Mouse (Mus musculus): ENCODE measurements around the gene Accsl. TPM values are rescaled to one million over a fixed set of nuclear protein-coding genes. Genes with fewer than 3 reads are reported as not detected.

The Accsl gene
- polyA plus RNA-seq, 1 experiment from 2014 or later = 0.08 TPM

- Histone ChIP-seq H3K4me2 (no peak overlapping the region), H3K4me1 (replicated peaks) (peaks cover 36% of the 10 kb centered on the region), H3K9me3 (no peaks in the 10 kb centered on the region), H3K9ac (no peak overlapping the region), H3K36me3 (no peaks in the 10 kb centered on the region), H3K4me3 (no peak overlapping the region), H3K27ac (replicated peaks) (no peak overlapping the region), H3K27me3 (no peaks in the 10 kb centered on the region)
- no peak for ATAC-seq (ENCODE audit: low read depth)
- 93% methylated on average over 7 of the region's 7 CpGs for WGBS
Measured at GRCm38 (mm10) chr2:93889071-93889470, 20.1 kb upstream of the Accsl start.

- H3K4me3 ChIP-seq = no peak overlapping the region
- H3K9me3 ChIP-seq = no peaks in the 10 kb centered on the region
- no peak for ATAC-seq (ENCODE audit: low read depth)
- no peak overlapping the region for H3K9ac ChIP-seq
- no peak overlapping the region for H3K4me2 ChIP-seq
- peaks cover 36% of the 10 kb centered on the region for H3K4me1 ChIP-seq (replicated peaks)
- H3K27ac ChIP-seq (replicated peaks) = no peak overlapping the region
- 86% methylated on average over 6 of the region's 6 CpGs for WGBS
- no peaks in the 10 kb centered on the region for H3K36me3 ChIP-seq
- no peaks in the 10 kb centered on the region for H3K27me3 ChIP-seq
Measured at GRCm38 (mm10) chr2:93888366-93888765, 19.4 kb upstream of the Accsl start.

GRCm38 (mm10) chr2:93887273-93887672 lies 18.3 kb upstream of the Accsl start:
- Histone ChIP-seq H3K4me3 (no peak overlapping the region), H3K4me1 (replicated peaks) (peaks cover 29% of the 10 kb centered on the region), H3K4me2 (no peak overlapping the region), H3K27ac (replicated peaks) (no peak overlapping the region), H3K36me3 (no peaks in the 10 kb centered on the region), H3K9ac (no peak overlapping the region), H3K9me3 (no peaks in the 10 kb centered on the region), H3K27me3 (no peaks in the 10 kb centered on the region)
- 63% methylated on average over 11 of the region's 11 CpGs for WGBS
- no peak for ATAC-seq (ENCODE audit: low read depth)

GRCm38 (mm10) chr2:93886013-93886794 lies 17.2 kb upstream of the Accsl start:
- WGBS = 71% methylated on average over 10 of the region's 10 CpGs
- Histone ChIP-seq H3K27ac (replicated peaks) (no peak overlapping the region), H3K4me2 (no peak overlapping the region), H3K36me3 (no peaks in the 10 kb centered on the region), H3K27me3 (no peaks in the 10 kb centered on the region), H3K9me3 (no peaks in the 10 kb centered on the region), H3K4me3 (no peak overlapping the region), H3K9ac (no peak overlapping the region), H3K4me1 (replicated peaks) (peaks cover 19% of the 10 kb centered on the region)
- ATAC-seq (ENCODE audit: low read depth) = no peak

GRCm38 (mm10) chr2:93883066-93883465 lies 14.1 kb upstream of the Accsl start:
- no peak overlapping the region for H3K4me3 ChIP-seq
- no peak overlapping the region for H3K4me2 ChIP-seq
- 59% methylated on average over 5 of the region's 5 CpGs for WGBS
- H3K27ac ChIP-seq (replicated peaks) = no peak overlapping the region
- peaks cover 5% of the 10 kb centered on the region; the same call in 1 of the 2 replicates for H3K4me1 ChIP-seq (replicated peaks)
- H3K9ac ChIP-seq = no peak overlapping the region
- no peak for ATAC-seq (ENCODE audit: low read depth)
- H3K36me3 ChIP-seq = no peaks in the 10 kb centered on the region
- H3K9me3 ChIP-seq = no peaks in the 10 kb centered on the region
- no peaks in the 10 kb centered on the region for H3K27me3 ChIP-seq

GRCm38 (mm10) chr2:93881640-93882367 lies 12.8 kb upstream of the Accsl start:
- no peak overlapping the region for H3K4me3 ChIP-seq
- H3K27me3 ChIP-seq = no peaks in the 10 kb centered on the region
- H3K9me3 ChIP-seq = no peaks in the 10 kb centered on the region
- no peak for ATAC-seq (ENCODE audit: low read depth)
- H3K4me1 ChIP-seq (replicated peaks) = no peaks in the 10 kb centered on the region; the same call in 1 of the 2 replicates
- H3K36me3 ChIP-seq = no peaks in the 10 kb centered on the region
- no peak overlapping the region for H3K4me2 ChIP-seq
- no peak overlapping the region for H3K9ac ChIP-seq
- no peak overlapping the region for H3K27ac ChIP-seq (replicated peaks)
- WGBS = 85% methylated on average over 9 of the region's 9 CpGs

GRCm38 (mm10) chr2:93880981-93881380 lies 12.0 kb upstream of the Accsl start:
- Histone ChIP-seq H3K27ac (replicated peaks) (no peak overlapping the region), H3K27me3 (no peaks in the 10 kb centered on the region), H3K4me3 (no peak overlapping the region), H3K9ac (no peak overlapping the region), H3K4me2 (no peak overlapping the region), H3K4me1 (replicated peaks) (no peaks in the 10 kb centered on the region; the same call in 1 of the 2 replicates), H3K36me3 (no peaks in the 10 kb centered on the region), H3K9me3 (no peaks in the 10 kb centered on the region)
- ATAC-seq (ENCODE audit: low read depth) = no peak
- WGBS = 86% methylated on average over 3 of the region's 3 CpGs

- WGBS = 64% methylated on average over 8 of the region's 8 CpGs
- Histone ChIP-seq H3K9me3 (no peaks in the 10 kb centered on the region), H3K27me3 (no peaks in the 10 kb centered on the region), H3K4me2 (no peak overlapping the region), H3K27ac (replicated peaks) (no peak overlapping the region), H3K36me3 (no peaks in the 10 kb centered on the region), H3K4me3 (no peak overlapping the region), H3K9ac (no peak overlapping the region), H3K4me1 (replicated peaks) (no peaks in the 10 kb centered on the region; the same call in 1 of the 2 replicates)
- no peak for ATAC-seq (ENCODE audit: low read depth)
Measured at GRCm38 (mm10) chr2:93880450-93880849, 11.5 kb upstream of the Accsl start.

GRCm38 (mm10) chr2:93877005-93877404 lies 8.0 kb upstream of the Accsl start:
- H3K27ac ChIP-seq (replicated peaks) = no peak overlapping the region
- no peaks in the 10 kb centered on the region for H3K36me3 ChIP-seq
- 71% methylated on average over 5 of the region's 5 CpGs for WGBS
- no peak overlapping the region for H3K4me2 ChIP-seq
- H3K4me1 ChIP-seq (replicated peaks) = peaks cover 26% of the 10 kb centered on the region
- no peak for ATAC-seq (ENCODE audit: low read depth)
- H3K9me3 ChIP-seq = no peaks in the 10 kb centered on the region
- no peak overlapping the region for H3K9ac ChIP-seq
- no peak overlapping the region for H3K4me3 ChIP-seq
- H3K27me3 ChIP-seq = no peaks in the 10 kb centered on the region

- Histone ChIP-seq H3K27ac (replicated peaks) (peak overlapping the region; percentile 57), H3K4me2 (no peak overlapping the region), H3K27me3 (no peaks in the 10 kb centered on the region), H3K9ac (no peak overlapping the region), H3K4me3 (no peak overlapping the region), H3K36me3 (no peaks in the 10 kb centered on the region), H3K9me3 (no peaks in the 10 kb centered on the region), H3K4me1 (replicated peaks) (peaks cover 31% of the 10 kb centered on the region)
- ATAC-seq (ENCODE audit: low read depth) = 0 out of 2 replicates have a peak, but pooled peaks have one; percentile 13
- WGBS = 65% methylated on average over 3 of the region's 3 CpGs
Measured at GRCm38 (mm10) chr2:93874606-93875005, 5.6 kb upstream of the Accsl start.

GRCm38 (mm10) chr2:93874227-93874514 lies 5.2 kb upstream of the Accsl start:
- 31% methylated on average over 2 of the region's 2 CpGs for WGBS
- H3K9ac ChIP-seq = no peak overlapping the region
- H3K4me1 ChIP-seq (replicated peaks) = peaks cover 31% of the 10 kb centered on the region
- no peak overlapping the region for H3K4me2 ChIP-seq
- H3K36me3 ChIP-seq = no peaks in the 10 kb centered on the region
- no peaks in the 10 kb centered on the region for H3K9me3 ChIP-seq
- H3K27ac ChIP-seq (replicated peaks) = peak overlapping the region; percentile 57
- H3K27me3 ChIP-seq = no peaks in the 10 kb centered on the region
- no peak overlapping the region for H3K4me3 ChIP-seq
- ATAC-seq (ENCODE audit: low read depth) = no peak

GRCm38 (mm10) chr2:93873449-93874226 lies 4.7 kb upstream of the Accsl start:
- peak; percentile 16; the same call in 1 of the 2 replicates for ATAC-seq (ENCODE audit: low read depth)
- no peak overlapping the region for H3K4me2 ChIP-seq
- WGBS = 16% methylated on average over 12 of the region's 12 CpGs
- peaks cover 31% of the 10 kb centered on the region for H3K4me1 ChIP-seq (replicated peaks)
- H3K27me3 ChIP-seq = no peaks in the 10 kb centered on the region
- H3K36me3 ChIP-seq = no peaks in the 10 kb centered on the region
- no peak overlapping the region for H3K9ac ChIP-seq
- no peaks in the 10 kb centered on the region for H3K9me3 ChIP-seq
- H3K4me3 ChIP-seq = no peak overlapping the region
- H3K27ac ChIP-seq (replicated peaks) = peak overlapping the region; percentile 71

Measured in neural tube, embryonic 13.5 days (tissue).